Mouse (Mus musculus) megakaryocyte, embryonic 14.5 days (primary cell): Measurements from ENCODE around the gene Syna.

ENCODE experiments used
- FLI1 ChIP-seq: IDR thresholded peaks from 2 replicates; pipeline ENCODE4 v1.6.1; 2012; ENCODE audit warnings: low read length, inconsistent platforms, mixed read lengths
- GATA1 ChIP-seq: IDR thresholded peaks from 3 replicates; pipeline ENCODE4 v1.6.1; 2012; ENCODE audit warnings: mixed read lengths, low read length, inconsistent platforms, borderline replicate concordance

GRCm38 (mm10) chr5:134607121-134607520 lies 47.1 kb upstream of the Syna start:
- TF ChIP-seq GATA1 (no peak), FLI1 (no peak)
